Mouse (Mus musculus) urinary bladder, postnatal 36 days (tissue): ENCODE results near the gene Gp9.

Source experiments
- DNase-seq, 2 experiments: peaks; one replicate each; pipeline ENCODE4 v3.0.0; 2022; ENCODE audit warnings: low spot score in 2 of 2, mixed read lengths in 1 of 2

Gp9 gene

DNA sequence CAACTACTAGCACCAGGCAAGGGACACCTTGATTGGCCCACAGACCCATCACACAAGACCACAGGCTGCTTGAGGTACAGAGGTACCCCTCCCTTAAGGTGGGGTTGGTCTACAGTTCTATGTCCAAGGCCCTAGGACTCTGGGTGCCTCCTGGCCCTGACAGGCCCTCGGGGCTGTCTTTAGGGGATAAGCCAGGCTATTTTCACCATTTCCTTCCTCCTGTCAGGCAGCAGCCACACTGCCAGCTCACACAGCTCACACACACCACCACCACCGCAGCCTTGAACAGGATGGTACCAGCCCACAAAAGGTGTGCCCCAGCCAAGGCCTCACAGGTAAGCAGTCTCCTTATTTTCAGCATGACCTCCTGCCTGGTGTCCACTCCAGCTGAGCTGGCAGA, at the start of gene Gp9:
Gene Gp9 (plus strand): TSS at position 231 of the 400 bp plus-strand sequence.
- no peak for DNase-seq

- no peak for DNase-seq
Measured at GRCm38 (mm10) chr6:87728102-87728501, 49.8 kb upstream of the Gp9 start.

- DNase-seq = no peak
Measured at GRCm38 (mm10) chr6:87730141-87730540, 47.7 kb upstream of the Gp9 start.

GRCm38 (mm10) chr6:87730591-87731462, 47.0 kb upstream of the Gp9 start, which contains the start of gene Efcc1:
Efcc1 (plus strand) TSS chr6:87730869.
- peak in 1 of 2 experiments; percentile 53 for DNase-seq

- no peak for DNase-seq
Measured at GRCm38 (mm10) chr6:87731463-87732095, 46.3 kb upstream of the Gp9 start.

DNA sequence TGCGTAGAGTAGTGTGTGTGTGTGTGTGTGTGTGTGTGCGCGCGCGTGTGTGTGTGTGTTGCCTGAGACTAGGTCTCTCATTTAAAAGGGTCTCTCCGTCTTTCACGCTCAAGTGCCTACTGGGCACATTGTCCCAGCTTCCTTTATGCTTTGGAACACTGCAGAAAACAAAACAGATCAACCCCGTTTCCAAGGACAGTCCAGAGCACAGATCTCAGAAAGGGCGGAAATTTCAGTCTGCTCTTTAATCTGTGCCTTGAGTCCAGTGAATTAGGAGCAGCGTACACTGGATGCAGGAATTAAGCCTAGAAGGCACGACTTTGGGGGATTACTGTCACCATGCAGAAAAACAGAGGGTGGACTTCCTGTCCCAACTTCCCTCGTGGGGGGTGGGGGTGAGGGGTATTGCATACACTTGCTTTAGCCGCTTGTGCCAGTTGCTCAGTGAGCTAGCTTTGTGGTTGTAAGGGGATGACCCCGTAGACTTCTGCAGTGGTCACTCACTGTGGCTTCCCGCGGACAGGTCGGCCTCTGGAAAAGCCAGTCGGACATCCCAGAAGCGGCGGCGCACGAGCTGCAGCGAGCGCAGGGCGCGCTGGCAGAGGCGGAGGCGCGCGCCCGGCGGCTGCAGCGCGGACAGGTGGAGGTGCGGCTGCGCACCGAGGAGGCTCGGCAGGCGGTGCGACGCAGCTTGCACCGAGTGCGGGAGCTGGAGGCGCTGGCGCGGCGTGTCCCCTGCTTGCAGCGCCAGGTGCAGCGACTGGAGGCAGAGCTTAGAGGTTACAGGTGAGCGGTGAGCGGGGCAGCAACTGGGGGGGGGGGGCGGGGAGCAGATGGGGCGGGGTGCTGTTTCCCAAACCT, 45.5 kb upstream of the Gp9 start:
- no peak for DNase-seq

- peak in 1 of 2 experiments; percentile 22 for DNase-seq
Measured at GRCm38 (mm10) chr6:87733131-87733930, 44.5 kb upstream of the Gp9 start.

DNA sequence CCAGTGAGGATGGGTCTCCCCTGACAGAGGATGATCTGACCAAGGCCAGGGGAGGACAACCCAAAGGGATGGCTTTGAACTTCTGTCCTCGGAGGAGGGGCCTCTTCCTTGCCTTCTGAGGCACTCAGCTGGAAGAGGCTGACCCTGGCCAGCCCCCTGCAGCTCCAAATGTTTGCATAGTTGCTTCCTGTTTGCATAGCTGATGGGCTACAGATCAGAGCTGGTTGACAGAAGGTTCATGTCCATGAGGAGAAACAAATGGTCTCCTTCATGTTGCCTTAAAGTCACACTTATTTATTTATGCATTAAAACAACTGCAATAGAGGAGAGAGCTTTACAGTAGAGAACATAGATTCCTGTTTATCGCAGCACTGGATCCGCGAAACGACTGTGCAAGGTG, 43.7 kb upstream of the Gp9 start:
- DNase-seq = no peak

- DNase-seq = no peak
Measured at GRCm38 (mm10) chr6:87736923-87737322, 40.9 kb upstream of the Gp9 start.

GRCm38 (mm10) chr6:87737921-87738626, 39.8 kb upstream of the Gp9 start:
- no peak for DNase-seq

DNA sequence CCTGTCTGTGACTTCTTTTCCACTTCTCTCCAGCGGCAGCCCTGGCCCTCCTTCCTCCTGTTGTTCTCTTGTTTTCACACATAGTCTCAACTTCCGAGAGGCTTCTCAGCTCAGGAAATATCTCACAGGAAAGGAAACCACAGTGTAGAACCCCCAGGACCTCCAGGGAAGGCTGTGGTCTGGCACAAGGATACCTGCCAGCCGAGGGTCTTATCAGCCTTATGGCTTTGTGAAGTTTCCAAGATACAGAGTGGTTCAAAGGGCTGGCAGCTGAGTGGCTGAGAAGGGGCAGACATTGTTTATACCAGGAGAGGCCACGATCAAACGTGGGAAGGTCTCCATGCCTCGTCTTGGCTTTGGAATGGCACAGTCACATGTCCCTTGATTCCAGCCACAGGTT, 38.0 kb upstream of the Gp9 start:
- no peak for DNase-seq

DNA sequence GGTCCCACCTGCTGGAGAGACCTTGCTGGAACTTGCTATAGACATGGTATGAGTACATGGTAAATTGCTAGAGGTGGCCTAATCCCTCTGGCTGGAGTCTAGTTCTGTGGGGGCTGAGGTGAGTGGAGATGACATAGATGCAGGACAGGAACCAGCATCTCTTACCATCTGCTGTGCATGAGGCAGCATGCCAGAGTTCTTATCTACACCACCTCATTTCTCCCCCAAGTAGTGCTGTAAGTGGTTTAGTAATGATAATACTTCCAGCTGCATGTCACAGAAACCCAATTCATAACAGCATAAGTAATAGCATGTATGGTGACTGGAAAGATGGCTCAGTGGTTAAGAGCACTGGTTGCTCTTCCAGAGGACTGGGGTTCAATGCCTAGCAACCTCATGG, 37.4 kb upstream of the Gp9 start:
- DNase-seq = no peak

DNA sequence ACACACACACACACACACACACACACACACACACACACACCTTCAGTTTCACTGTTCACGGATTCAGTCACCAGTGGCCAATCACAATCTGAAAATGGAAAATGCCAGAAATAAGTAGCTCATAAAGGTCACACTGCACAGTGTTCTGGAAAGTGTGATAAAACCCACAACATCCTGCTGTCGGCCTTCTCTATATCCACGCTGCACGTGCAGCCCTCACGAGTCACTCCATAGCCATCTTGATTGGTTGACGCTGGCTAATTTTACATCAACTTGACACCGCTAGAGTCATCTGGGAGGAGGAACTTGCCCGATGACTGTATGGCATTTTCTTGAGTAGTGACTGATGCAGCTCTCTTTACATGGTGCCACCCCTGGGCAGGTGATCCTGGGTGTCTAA, 35.9 kb upstream of the Gp9 start:
- no peak for DNase-seq

DNA sequence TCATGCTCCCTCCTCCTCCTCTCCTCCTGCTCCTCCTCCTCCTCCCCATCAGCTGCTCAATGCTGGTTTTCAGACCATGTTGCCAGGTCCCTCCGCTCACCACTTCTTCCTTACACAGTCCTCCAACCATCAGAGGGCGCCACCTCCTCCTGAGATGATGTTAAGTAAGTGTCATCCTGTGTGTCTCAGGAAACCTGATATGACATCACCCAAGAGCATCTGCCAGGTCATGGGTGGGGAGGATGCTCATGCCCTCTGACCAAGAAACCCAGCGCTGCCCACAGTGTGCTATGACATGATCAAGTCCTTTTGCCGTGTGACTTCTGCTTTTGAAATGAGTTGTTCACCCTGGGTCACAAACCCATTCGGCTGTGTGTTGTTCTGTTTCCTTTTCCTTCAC, 35.1 kb upstream of the Gp9 start:
- DNase-seq = no peak

DNA sequence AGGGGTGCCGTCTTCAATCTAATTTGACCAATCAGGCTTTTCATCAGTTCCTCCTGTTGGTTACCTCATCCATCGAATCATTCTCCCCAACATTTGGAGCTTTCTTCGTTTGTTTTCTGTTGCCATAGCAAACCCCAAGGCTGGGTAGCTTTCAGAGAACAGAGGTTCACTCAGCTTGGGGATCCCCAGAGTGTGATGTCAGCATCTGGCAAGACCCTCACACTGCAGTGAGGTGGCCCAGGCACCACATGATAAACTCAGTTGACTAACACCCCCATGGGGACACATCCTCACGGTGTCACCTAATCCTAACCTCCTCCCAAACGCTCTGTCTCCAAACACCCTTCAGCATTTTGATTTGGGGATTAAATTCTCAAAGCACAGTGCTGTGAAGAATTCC, 34.6 kb upstream of the Gp9 start:
- peak in 1 of 2 experiments; percentile 25 for DNase-seq

DNA sequence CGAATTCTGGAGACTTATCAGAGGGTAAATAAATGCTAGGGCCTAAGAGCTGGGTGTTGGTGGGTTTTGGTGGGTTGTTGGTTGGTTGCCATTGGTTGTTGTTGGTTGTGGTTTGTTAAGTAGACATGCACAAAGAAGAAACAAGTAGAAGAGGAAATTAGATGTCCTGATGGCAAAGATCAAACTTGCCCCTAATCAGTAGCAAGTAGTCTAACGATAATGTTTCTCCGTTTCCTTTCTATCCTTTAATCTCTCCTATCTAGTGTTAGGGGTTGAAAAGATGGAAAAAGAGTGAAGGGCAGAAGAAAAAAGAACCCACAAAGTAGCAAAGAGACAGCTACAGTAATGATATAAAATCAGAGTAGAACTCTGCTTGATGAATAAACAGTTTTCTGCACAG, 33.2 kb upstream of the Gp9 start:
- DNase-seq = no peak

DNA sequence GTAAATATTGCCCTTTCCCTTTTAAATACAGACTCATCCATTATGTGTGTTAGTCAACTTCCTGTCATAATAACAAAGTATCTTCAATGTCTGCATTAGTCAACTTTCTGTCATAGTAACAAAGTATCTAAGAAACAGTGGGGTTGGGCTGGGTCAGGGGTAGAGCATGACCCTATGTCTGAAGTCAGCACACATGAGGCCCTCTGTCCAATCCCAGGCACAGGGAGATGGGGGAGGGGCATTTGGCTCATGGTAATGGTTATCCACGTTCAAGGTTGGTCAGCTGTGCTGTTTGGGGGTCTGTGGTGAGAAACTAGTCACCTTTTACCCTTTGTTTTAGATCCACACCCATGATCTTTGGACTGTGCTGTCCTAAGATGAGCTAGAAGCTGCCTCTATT, 32.6 kb upstream of the Gp9 start:
- DNase-seq = no peak

DNA sequence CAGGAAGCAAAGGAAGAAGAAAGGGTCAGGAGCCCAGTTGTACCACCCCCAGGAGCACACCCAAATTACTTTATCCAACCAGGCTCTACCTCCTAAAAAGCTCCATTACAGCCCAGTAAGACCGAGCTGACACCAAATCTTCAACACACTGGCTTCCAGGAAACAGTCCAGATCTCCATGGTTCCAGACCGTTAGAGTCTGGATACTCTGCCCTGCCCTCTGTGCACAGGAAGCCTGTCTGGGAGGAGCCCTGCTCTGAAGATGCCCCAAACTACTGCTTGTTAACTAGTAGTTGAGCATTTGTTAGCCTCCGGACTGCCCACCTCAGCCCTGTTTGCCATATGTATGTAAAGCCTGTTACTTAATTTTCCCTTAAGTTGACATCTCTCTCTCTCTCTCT, 31.8 kb upstream of the Gp9 start:
- peak in 1 of 2 experiments; percentile 31 for DNase-seq

GRCm38 (mm10) chr6:87746849-87747248, 31.0 kb upstream of the Gp9 start:
- DNase-seq = peak in 1 of 2 experiments; percentile 55

GRCm38 (mm10) chr6:87748078-87748477, 29.8 kb upstream of the Gp9 start:
- DNase-seq = no peak

DNA sequence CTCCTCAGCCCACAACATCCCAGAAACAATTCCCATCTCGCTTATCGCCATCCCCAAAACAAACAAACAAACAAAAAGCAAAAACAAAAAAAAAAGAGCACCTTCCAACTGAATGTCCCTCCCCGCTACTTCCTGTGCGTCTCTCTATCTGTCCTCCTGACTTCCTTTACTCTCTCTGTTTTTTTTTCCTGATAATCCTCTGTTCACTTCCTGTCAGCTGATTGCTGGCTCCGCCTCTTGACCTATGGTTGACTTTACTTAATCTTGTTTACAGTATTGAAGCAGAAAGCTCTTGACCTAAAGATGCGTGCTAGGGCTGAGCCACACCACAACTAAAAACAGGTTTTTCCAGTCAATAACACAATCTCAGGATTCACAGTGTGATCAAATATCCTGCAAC, 29.3 kb upstream of the Gp9 start:
- no peak for DNase-seq
